Mouse (Mus musculus) gastrocnemius, adult 2 months (tissue): ENCODE results near the gene Bsn. TPM values are rescaled to one million over a fixed set of nuclear protein-coding genes. Genes with fewer than 3 reads are reported as not detected.

Experiments
- DNase-seq: peaks from one replicate; pipeline ENCODE4 v3.0.0; 2022
- H3K27ac ChIP-seq: fragments of 200-600 bp; 2 replicates; pipeline ENCODE4 v1.8.1; 2022; ENCODE audit warnings: mild to moderate bottlenecking
- H3K4me3 ChIP-seq: fragments of 200-600 bp; 2 replicates; pipeline ENCODE4 v1.8.1; 2022; ENCODE audit warnings: mild to moderate bottlenecking, moderate library complexity
- CTCF ChIP-seq: fragments of 200-600 bp; IDR thresholded peaks from 2 replicates; pipeline ENCODE4 v1.8.1; 2022; ENCODE audit warnings: antibody characterized with exemption, mild to moderate bottlenecking, moderate library complexity
- intact Hi-C: fragments of 180-260 bp; cut with DNase I; formaldehyde crosslinking; loops from one replicate; pipeline ENCODE4 v1.15.1; 2025
- total RNA-seq, 2 experiments: library from RNA; stranded (reverse); gene quantifications; 2 replicates each; pipeline ENCODE4 v1.2.3; 2021

Bsn gene
- total RNA-seq, 2 experiments from 2014 or later, result 0.03 TPM; not detected in 1

DNA sequence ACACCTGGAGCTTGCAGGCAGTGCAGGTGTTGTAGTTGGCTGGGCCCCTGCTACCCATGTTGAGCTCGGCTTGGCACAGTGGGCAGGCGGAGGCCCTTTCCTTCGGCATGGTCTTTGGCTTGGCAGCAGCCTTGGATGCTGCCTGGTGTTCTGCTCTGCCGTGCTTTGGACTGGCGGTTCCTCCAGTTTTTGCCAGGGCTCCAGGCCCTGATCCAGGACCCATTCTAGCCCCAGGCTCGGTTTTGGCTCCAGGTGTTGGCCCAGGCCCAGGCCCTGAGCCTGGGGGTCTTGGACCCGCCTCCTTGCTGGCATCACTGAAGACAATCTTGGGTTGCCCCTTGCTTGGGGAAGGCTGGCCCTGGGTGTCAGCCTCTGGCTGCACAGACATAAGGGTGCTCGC is 64.5 kb downstream of the Bsn start:
- DNase-seq, result no peak
- Histone ChIP-seq H3K27ac (no peak overlapping the region), H3K4me3 (no peak overlapping the region)
- no peak for TF ChIP-seq CTCF
- intact Hi-C loops, result no loop called here

DNA sequence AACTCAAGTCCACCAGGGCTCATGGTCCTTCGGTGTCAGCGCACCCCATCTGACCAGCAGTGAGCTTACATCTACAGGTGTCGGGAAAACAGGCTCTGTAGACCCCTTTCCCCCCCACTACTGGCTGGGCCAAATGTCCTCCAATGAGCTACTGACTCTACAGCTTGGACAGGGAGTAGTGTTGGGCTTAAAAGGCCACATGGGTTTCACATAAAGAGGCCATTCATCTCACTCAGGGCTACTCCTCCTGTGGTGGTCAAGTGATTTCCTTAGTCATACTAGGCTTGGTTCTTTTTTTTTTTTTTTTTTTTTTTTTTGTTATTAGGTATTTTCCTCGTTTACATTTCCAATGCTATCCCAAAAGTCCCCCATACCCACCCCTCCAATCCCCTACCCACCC is 66.3 kb downstream of the Bsn start:
- intact Hi-C loops, result no loop called here
- no peak for DNase-seq
- TF ChIP-seq CTCF, result no peak
- H3K27ac ChIP-seq, result no peak overlapping the region
- no peak overlapping the region for H3K4me3 ChIP-seq

DNA sequence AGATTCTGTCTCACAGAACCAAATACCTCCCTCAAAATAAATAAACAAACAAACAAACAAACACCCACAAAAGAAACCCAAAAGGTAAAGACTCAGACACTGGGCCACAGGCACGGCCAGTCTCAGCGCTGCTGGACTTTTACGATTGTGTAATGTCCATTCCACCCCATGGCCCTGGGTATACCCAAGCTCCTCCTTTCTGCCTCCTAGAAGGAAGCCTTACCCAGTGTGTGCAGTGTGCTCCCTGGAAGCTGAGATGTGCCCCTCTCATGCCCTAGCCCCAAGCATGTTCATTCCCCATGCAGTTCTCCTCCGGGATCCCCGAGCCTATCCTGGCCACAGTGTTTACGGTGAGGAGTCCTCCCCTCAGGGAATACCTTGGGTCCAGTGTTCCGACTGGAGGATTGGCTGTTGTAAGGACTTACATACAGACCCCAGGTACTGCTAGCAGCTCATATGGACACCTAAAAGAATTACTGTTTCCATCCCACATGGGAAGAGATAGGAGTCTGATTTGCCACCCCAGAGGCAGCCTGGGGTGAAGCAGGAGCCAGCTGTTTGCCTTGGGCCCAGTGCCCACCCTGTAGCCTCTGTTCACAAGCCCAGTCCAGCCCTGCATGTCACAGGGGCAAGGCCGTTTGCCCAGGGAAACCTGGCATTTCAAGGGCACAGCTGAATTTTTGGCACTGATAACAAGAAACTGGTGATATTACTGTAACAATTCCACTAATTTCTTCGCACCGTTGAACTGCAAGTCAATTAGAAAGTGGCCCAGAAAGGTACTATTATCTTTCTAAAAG is 68.8 kb downstream of the Bsn start:
- H3K4me3 ChIP-seq, result no peak overlapping the region
- DNase-seq, result peak; percentile 69
- intact Hi-C loops, result no loop called here
- TF ChIP-seq CTCF, result no peak
- H3K27ac ChIP-seq, result peak overlapping the region; percentile 79

DNA sequence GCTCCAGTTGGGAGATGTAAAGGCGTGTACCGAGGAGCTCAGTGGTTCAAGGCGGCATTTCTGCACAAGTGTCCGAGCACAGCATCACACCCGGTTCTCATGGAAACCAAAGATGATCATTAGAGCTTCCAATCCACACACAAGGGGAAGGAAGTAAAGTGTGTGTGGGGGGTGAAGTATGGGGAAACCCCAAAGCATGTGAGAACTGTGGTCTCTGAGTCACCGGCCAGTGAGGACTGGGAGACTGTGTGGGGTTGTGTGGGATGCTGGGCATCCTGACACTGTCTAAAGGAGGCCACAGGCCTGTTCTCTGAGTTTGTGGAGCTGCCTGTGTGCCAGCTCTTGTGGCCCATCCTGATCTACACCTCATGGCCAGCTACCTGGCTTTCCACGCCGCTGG is 69.5 kb downstream of the Bsn start:
- Histone ChIP-seq H3K4me3 (no peak overlapping the region), H3K27ac (peak overlapping the region; percentile 79)
- no peak for TF ChIP-seq CTCF
- no peak for DNase-seq
- intact Hi-C loops, result no loop called here

DNA sequence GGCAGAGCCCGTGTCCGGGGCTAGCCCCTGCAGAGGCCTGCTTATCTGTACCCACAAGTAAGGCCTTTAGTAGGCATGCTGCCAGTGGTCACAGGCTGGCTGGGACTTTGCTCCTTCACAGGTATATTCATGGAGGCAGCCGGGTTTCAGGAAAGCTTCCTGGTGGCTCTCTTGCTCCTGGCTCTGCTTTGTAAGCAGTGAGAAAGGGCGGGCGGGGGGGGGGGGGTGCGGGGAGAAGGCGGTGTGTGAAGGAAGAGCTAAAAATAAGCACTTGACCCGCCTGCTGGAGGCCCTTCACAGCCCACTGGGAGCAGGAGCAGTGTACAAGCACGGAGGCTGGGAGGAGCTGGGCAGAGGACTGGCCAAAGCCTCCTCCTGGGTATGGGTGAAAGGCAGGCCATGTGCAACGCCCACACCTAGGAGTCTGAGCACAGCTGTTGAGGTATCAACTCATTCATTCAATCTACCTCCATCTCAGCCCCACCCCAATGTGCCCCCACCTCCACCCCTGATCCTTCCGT is 70.2 kb downstream of the Bsn start:
- no peak overlapping the region for H3K4me3 ChIP-seq

DNA sequence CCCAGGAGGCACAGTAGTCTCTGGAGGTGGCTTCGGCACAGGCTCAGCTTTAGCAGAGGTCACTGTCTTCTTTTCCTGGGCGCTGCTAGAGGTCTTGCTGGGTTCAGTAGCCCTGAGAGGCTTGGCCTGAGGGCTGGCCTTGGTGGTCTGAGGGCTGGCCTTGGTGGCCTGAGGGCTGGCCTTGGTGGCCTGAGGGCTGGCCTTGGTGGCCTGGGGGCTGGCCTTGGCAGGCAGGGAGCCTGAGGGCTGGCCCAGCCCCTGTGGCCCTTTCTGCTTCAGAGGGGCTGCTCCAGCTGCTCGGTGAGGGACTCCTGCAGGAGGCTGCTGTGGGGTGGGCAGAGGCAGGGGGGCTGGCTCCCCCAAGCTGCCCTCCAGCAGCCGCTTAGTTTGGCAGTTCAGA is 73.0 kb downstream of the Bsn start:
- no peak for TF ChIP-seq CTCF
- H3K27ac ChIP-seq, result no peak overlapping the region
- H3K4me3 ChIP-seq, result no peak overlapping the region
- no peak for DNase-seq
- intact Hi-C loops, result no loop called here

More for the DNA sequence above, 70.2 kb downstream of the Bsn start:
- intact Hi-C loops, result no loop called here
- peak; percentile 83 for DNase-seq
- H3K27ac ChIP-seq, result peak overlapping the region; percentile 86
- TF ChIP-seq CTCF, result no peak

DNA sequence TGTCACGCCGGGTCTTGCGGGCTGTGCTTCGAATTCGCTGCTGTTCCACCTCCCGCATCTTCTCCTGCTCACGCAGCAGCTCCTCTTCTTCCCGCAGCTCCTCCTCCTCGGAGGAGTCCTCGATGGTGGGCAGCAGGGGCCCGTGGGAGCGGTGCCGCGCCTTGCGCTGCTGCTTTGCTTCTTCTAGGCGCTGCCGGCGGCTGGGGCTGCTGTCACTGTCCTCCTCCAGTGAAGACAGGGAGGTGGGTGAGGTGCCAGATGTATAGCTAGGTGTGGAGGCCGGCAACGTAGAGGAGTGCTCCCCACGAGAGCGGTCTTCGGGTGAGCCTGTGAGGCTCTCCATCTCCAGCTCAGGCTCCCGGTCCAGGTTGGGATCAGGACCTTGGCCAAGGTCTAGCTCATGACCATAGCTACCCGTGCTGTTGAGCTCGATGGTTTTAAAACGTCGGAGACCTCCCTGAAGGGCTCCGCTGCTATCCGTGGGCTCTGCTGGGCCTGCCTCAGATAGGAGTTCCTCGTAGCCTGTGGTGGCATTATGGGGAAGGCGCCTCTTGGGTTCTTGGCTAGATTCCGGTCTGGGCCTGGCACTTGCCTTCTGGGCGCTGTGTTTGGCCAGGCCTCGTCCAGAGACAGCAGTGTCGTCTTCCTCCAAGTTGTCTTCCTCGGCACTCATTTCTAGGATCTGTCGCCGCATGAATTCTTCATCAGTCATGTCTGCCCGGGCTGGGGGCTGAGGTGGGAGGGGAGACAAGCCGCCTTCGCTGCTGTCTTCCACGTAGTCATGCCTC is 74.7 kb downstream of the Bsn start:
- H3K4me3 ChIP-seq, result no peak overlapping the region
- no peak for DNase-seq
- TF ChIP-seq CTCF, result no peak
- intact Hi-C loops, result no loop called here
- H3K27ac ChIP-seq, result no peak overlapping the region

DNA sequence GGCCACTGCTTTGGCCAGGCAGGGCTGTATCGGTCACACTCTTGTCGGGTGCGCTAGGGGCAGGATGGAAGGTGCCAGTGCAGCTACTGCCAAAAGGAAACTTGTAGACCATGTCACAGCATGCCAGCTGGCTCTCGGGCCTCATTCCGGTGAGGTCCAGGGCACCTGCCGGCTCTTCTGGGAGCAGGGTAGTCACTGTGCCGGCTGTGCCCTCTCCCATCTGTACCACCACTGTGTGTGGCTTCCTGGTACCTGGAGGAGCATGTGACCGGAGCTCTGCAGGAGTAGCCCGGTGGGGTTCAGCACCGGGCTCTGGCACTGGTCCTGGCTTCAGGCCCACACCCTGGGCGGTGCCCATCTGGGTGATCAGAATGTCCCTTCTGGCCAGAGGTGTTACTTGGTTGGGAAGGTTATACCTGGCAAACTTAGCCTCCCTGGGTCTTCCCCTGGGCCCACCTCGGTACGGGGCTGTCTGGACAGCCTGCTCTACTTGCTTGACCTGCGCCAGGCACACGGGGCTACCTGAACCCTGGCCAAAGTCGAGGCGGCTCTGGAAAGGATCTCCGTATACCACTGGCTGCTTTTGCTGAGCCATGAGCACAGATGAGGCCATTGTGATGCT is 77.4 kb downstream of the Bsn start:
- intact Hi-C loops, result no loop called here
- TF ChIP-seq CTCF, result no peak
- peak; percentile 91 for DNase-seq
- no peak overlapping the region for H3K4me3 ChIP-seq
- peak overlapping the region; percentile 60; the same call in 1 of the 2 replicates for H3K27ac ChIP-seq

DNA sequence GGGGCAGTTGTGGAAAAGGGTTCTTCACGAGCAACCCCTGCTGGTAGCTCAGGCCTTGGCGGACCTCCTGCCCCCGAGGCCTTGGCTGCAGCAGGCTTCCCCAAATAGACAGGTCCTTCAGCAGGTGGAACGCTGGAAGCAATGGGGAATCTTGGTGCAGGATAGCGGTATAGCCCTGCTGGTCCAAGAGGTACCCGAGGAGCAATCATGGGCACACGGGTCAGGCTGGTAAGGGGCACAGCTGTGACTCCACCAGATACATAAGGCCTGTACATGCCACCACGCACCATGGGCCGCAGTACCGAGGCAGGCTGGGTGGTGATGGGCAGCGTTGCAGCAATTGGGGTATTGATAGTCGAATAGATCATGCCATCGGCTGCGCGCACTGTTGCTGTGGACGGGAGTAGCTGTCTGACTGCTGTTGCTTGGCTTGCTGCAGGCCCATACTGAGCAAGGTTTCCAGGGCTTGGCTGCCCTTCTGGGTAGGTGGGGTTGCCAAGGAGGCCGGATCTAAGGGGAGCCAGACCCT is 78.5 kb downstream of the Bsn start:
- TF ChIP-seq CTCF, result peak; percentile 12; the same call in 1 of the 2 replicates
- intact Hi-C loops, result no loop called here
- Histone ChIP-seq H3K27ac (no peak overlapping the region), H3K4me3 (peak overlapping the region; percentile 59)
- DNase-seq, result peak; percentile 52

DNA sequence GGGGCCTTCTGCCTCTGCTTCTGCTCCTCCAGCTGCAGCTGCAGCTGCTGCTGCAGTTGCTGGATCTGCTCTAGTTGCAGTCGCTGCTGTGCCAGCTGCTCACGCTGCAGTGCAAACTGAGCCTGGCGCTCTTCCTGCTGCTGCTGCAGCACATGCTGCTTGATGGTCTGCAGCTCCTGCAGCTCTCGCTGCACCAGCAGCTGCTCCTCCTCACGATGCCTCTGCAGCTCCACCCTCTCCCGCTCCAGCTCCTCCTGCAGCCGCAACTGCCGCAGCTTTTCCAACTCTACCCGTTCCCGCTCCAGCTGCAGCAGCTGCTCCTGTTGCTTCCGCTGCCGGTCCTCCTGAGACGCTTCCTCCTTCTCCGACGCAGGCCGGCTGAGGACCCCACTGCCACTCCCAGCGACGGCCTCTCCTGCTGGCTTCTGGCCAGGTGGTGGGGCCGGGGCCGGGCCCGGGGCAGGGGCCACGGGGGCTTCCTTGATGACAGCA is 79.0 kb downstream of the Bsn start:
- no peak for TF ChIP-seq CTCF
- Histone ChIP-seq H3K4me3 (peak overlapping the region; percentile 59), H3K27ac (no peak overlapping the region)
- DNase-seq, result no peak
- intact Hi-C loops, result no loop called here

DNA sequence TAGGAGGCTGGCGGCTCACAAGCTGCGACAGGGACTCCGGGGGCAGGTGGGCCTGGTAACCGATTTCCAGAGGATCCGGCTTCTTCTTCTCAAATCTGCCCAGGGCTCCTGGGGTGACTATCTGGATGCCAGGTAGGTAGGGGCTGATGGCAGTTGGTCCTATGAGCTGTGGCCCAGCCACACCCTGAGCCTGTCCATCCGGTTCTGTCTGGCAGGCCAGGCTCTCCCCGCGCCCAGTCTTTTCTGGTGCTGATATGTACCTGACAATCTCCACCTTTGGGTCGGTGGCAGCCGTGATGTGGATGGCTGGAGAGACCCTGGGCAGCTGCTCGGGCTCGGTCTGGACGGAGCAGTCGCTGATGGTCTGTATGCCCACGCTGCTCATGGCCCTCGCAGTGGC is 80.0 kb downstream of the Bsn start:
- TF ChIP-seq CTCF, result no peak
- Histone ChIP-seq H3K4me3 (no peak overlapping the region), H3K27ac (no peak overlapping the region)
- intact Hi-C loops, result no loop called here
- no peak for DNase-seq

DNA sequence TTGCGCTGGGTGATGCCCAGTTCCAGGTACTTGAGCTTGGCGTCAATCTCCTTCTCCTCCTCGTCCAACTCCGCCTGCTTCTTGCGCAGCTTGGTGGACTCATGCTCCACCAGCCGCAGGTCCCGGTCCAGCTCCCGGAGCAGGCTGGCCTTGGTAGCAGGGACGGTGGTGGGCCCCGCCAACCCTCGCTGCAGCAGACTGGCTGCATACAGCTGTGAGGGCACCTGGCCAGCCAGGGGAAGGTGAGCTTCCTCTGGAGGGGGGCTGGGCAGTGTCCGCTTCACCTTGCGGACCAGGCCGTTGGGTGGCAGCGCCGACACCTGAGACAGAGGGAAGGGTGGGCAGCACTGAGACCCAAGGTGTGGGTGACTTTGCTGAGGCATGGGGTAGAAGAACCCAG is 82.3 kb downstream of the Bsn start:
- no peak for DNase-seq
- no peak for TF ChIP-seq CTCF
- Histone ChIP-seq H3K27ac (no peak overlapping the region), H3K4me3 (no peak overlapping the region)
- intact Hi-C loops, result no loop called here
